Mouse (Mus musculus) CH12.LX (cell line): Measurements from ENCODE around the gene Gstm6.
"Not testable (repeated sequence)": the region's sequence is repeated elsewhere in the genome, so short reads cannot be mapped to it uniquely, and the experiment has no call there.

Experiments
- CHD1 ChIP-seq: IDR thresholded peaks from 2 replicates; pipeline ENCODE4 v1.6.1; 2012; ENCODE audit warnings: low read depth, low read length, improper control_type of control experiment, inconsistent platforms
- CHD2 ChIP-seq: IDR thresholded peaks from 2 replicates; pipeline ENCODE4 v1.6.1; 2011; ENCODE audit warnings: low read length, improper control_type of control experiment
- CTCF ChIP-seq, 2 experiments: IDR thresholded peaks in 1 of 2; conservative IDR thresholded peaks in 1 of 2; 2 replicates each; pipeline ENCODE4 v1.5.1; 2011 to 2012; ENCODE audit warnings: low read depth in 2 of 2, low read length in 2 of 2, improper control_type of control experiment in 1 of 2, inconsistent platforms in 1 of 2, mild to moderate bottlenecking in 1 of 2, moderate library complexity in 1 of 2
- ELF1 ChIP-seq: IDR thresholded peaks from 2 replicates; pipeline ENCODE4 v1.6.1; 2014; ENCODE audit warnings: low read depth, mild to moderate bottlenecking, inconsistent platforms, low read length, improper control_type of control experiment
- EP300 ChIP-seq: IDR thresholded peaks from 2 replicates; pipeline ENCODE4 v1.6.1; 2011; ENCODE audit warnings: low read length, improper control_type of control experiment
- ETS1 ChIP-seq: conservative IDR thresholded peaks from 2 replicates; pipeline ENCODE4 v1.6.1; 2012; ENCODE audit warnings: low read depth, mild to moderate bottlenecking, inconsistent platforms, low read length, improper control_type of control experiment, moderate library complexity
- GABPA ChIP-seq: IDR thresholded peaks from 2 replicates; pipeline ENCODE4 v1.6.1; 2012; ENCODE audit warnings: low read depth, low read length, improper control_type of control experiment, inconsistent platforms; ENCODE audit not compliant: insufficient replicate concordance
- IRF4 ChIP-seq: IDR thresholded peaks from 2 replicates; pipeline ENCODE4 v1.6.1; 2014; ENCODE audit warnings: low read depth, mild to moderate bottlenecking, inconsistent platforms, low read length, improper control_type of control experiment
- POLR2A ChIP-seq: IDR thresholded peaks from 2 replicates; pipeline ENCODE4 v1.6.1; 2011; ENCODE audit warnings: low read depth, mild to moderate bottlenecking, improper control_type of control experiment, low read length
- SIN3A ChIP-seq: IDR thresholded peaks from 2 replicates; pipeline ENCODE4 v1.6.1; 2012; ENCODE audit warnings: low read length, improper control_type of control experiment, inconsistent platforms
- SMC3 ChIP-seq: IDR thresholded peaks from 2 replicates; pipeline ENCODE4 v1.6.1; 2011; ENCODE audit warnings: low read depth, low read length, improper control_type of control experiment
- TBP ChIP-seq: conservative IDR thresholded peaks from 2 replicates; pipeline ENCODE4 v1.6.1; 2011; ENCODE audit warnings: low read depth, low read length, improper control_type of control experiment
- TCF12 ChIP-seq: IDR thresholded peaks from 2 replicates; pipeline ENCODE4 v1.6.1; 2014; ENCODE audit warnings: low read depth, mild to moderate bottlenecking, inconsistent platforms, low read length, improper control_type of control experiment
- USF2 ChIP-seq: conservative IDR thresholded peaks from 2 replicates; pipeline ENCODE4 v1.6.1; 2011; ENCODE audit warnings: low read depth, low read length, improper control_type of control experiment

DNA sequence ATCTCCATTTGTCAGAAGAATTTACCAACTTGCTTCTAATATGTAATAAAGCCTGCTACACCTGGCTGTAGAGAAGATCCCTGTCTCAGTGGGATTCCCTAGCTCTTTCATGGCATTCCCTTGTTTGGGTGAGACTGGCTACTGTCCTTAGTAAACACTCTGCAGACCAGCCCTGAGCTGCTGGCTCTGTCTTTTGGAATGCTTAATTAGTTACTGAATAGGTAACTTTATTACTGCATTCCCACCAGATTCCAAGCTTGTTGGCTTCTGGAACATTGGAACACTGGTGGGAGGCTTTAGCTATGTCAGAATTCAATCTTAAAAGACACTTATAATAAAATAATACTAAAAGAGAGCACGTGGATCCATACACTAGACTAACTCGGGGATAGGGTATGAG, 54.3 kb downstream of the Gstm6 start:
- TF ChIP-seq ETS1; SMC3; POLR2A; CTCF (conservative IDR thresholded peaks at IDR 0.05 in 1 of 2, IDR thresholded peaks at IDR 0.05 in 1 of 2; ENCODE audit: low read depth in 2 of 2, low read length in 2 of 2); EP300; IRF4; TCF12; CHD2; SIN3A; CHD1; USF2; GABPA; TBP; ELF1: not testable (repeated sequence)
